Mouse (Mus musculus): ENCODE results near the gene Gstt4. TPM values are rescaled to one million over a fixed set of nuclear protein-coding genes. Genes with fewer than 3 reads are reported as not detected.

Gene Gstt4
- polyA plus RNA-seq, 1 experiment: not detected

GRCm38 (mm10) chr10:75855416-75855981 is 33.2 kb upstream of the Gstt4 start:
- TF ChIP-seq CTCF (IDR thresholded peaks at IDR 0.05; ENCODE audit: insufficient read depth, low read depth, low read length): no peak
- Histone ChIP-seq H3K27ac (ENCODE audit: insufficient read depth, low read depth, low read length) (no peak overlapping the region), H3K4me3 (ENCODE audit: insufficient read depth, low read depth, low read length) (no peak overlapping the region), H3K4me1 (ENCODE audit: control insufficient read depth, insufficient read depth, low read length) (peaks cover 13% of the 10 kb centered on the region)
- WGBS: 91% methylated on average over 15 of the region's 15 CpGs

- Histone ChIP-seq H3K4me3 (ENCODE audit: insufficient read depth, low read depth, low read length) (no peak overlapping the region), H3K27ac (ENCODE audit: insufficient read depth, low read depth, low read length) (no peak overlapping the region), H3K4me1 (ENCODE audit: control insufficient read depth, insufficient read depth, low read length) (peaks cover 13% of the 10 kb centered on the region)
- TF ChIP-seq POLR2A (IDR thresholded peaks at IDR 0.05; ENCODE audit: insufficient read depth, low read depth, low read length) (no peak), CTCF (IDR thresholded peaks at IDR 0.05; ENCODE audit: insufficient read depth, low read depth, low read length) (no peak)
- 64% methylated on average over 6 of the region's 6 CpGs for WGBS
Observed at GRCm38 (mm10) chr10:75854791-75855190, 32.4 kb upstream of the Gstt4 start.

- Histone ChIP-seq H3K27ac (ENCODE audit: insufficient read depth, low read depth, low read length) (no peak overlapping the region), H3K4me1 (ENCODE audit: control insufficient read depth, insufficient read depth, low read length) (peaks cover 10% of the 10 kb centered on the region), H3K4me3 (ENCODE audit: insufficient read depth, low read depth, low read length) (no peak overlapping the region)
- 52% methylated on average over 5 of the region's 5 CpGs for WGBS
- TF ChIP-seq POLR2A (IDR thresholded peaks at IDR 0.05; ENCODE audit: insufficient read depth, low read depth, low read length): no peak
Observed at GRCm38 (mm10) chr10:75854096-75854495, 31.8 kb upstream of the Gstt4 start.

- no peak overlapping the region for H3K4me3 ChIP-seq (ENCODE audit: insufficient read depth, low read depth, low read length)
- H3K4me1 ChIP-seq (ENCODE audit: control insufficient read depth, insufficient read depth, low read length): peaks cover 5% of the 10 kb centered on the region
- TF ChIP-seq CTCF (IDR thresholded peaks at IDR 0.05; ENCODE audit: insufficient read depth, low read depth, low read length): no peak
- no peak for TF ChIP-seq POLR2A (IDR thresholded peaks at IDR 0.05; ENCODE audit: insufficient read depth, low read depth, low read length)
- 14% methylated on average over 10 of the region's 10 CpGs for WGBS
- H3K27ac ChIP-seq (ENCODE audit: insufficient read depth, low read depth, low read length): no peak overlapping the region
Observed at GRCm38 (mm10) chr10:75853452-75853851, 31.1 kb upstream of the Gstt4 start.

- H3K4me3 ChIP-seq (ENCODE audit: insufficient read depth, low read depth, low read length): no peak overlapping the region
- peaks cover 1% of the 10 kb centered on the region for H3K4me1 ChIP-seq (ENCODE audit: control insufficient read depth, insufficient read depth, low read length)
- no peak overlapping the region for H3K27ac ChIP-seq (ENCODE audit: insufficient read depth, low read depth, low read length)
- WGBS: 95% methylated on average over 12 of the region's 12 CpGs
- TF ChIP-seq POLR2A (IDR thresholded peaks at IDR 0.05; ENCODE audit: insufficient read depth, low read depth, low read length) (no peak), CTCF (IDR thresholded peaks at IDR 0.05; ENCODE audit: insufficient read depth, low read depth, low read length) (no peak)
Observed at GRCm38 (mm10) chr10:75852539-75853125, 30.3 kb upstream of the Gstt4 start.

GRCm38 (mm10) chr10:75851681-75852080 is 29.3 kb upstream of the Gstt4 start:
- Histone ChIP-seq H3K4me1 (ENCODE audit: control insufficient read depth, insufficient read depth, low read length) (no peaks in the 10 kb centered on the region; the same call in 1 of the 2 replicates), H3K27ac (ENCODE audit: insufficient read depth, low read depth, low read length) (no peak overlapping the region), H3K4me3 (ENCODE audit: insufficient read depth, low read depth, low read length) (no peak overlapping the region)
- 74% methylated on average over 3 of the region's 3 CpGs for WGBS
- no peak for TF ChIP-seq POLR2A (IDR thresholded peaks at IDR 0.05; ENCODE audit: insufficient read depth, low read depth, low read length)
- no peak for TF ChIP-seq CTCF (IDR thresholded peaks at IDR 0.05; ENCODE audit: insufficient read depth, low read depth, low read length)

GRCm38 (mm10) chr10:75851076-75851475 is 28.7 kb upstream of the Gstt4 start:
- Histone ChIP-seq H3K27ac (ENCODE audit: insufficient read depth, low read depth, low read length) (no peak overlapping the region), H3K4me1 (ENCODE audit: control insufficient read depth, insufficient read depth, low read length) (no peaks in the 10 kb centered on the region; the same call in 1 of the 2 replicates), H3K4me3 (ENCODE audit: insufficient read depth, low read depth, low read length) (no peak overlapping the region)
- WGBS: 12% methylated on average over 6 of the region's 6 CpGs
- no peak for TF ChIP-seq CTCF (IDR thresholded peaks at IDR 0.05; ENCODE audit: insufficient read depth, low read depth, low read length)

GRCm38 (mm10) chr10:75848382-75848781 is 26.0 kb upstream of the Gstt4 start:
- Histone ChIP-seq H3K4me3 (ENCODE audit: insufficient read depth, low read depth, low read length) (no peak overlapping the region), H3K27ac (ENCODE audit: insufficient read depth, low read depth, low read length) (no peak overlapping the region), H3K4me1 (ENCODE audit: control insufficient read depth, insufficient read depth, low read length) (no peaks in the 10 kb centered on the region; the same call in 1 of the 2 replicates)
- 46% methylated on average over 3 of the region's 3 CpGs for WGBS
- TF ChIP-seq POLR2A (IDR thresholded peaks at IDR 0.05; ENCODE audit: insufficient read depth, low read depth, low read length): no peak
- no peak for TF ChIP-seq CTCF (IDR thresholded peaks at IDR 0.05; ENCODE audit: insufficient read depth, low read depth, low read length)

- TF ChIP-seq CTCF (IDR thresholded peaks at IDR 0.05; ENCODE audit: insufficient read depth, low read depth, low read length) (no peak), POLR2A (IDR thresholded peaks at IDR 0.05; ENCODE audit: insufficient read depth, low read depth, low read length) (no peak)
- WGBS: 85% methylated on average over 6 of the region's 6 CpGs
- H3K4me1 ChIP-seq (ENCODE audit: control insufficient read depth, insufficient read depth, low read length): no peaks in the 10 kb centered on the region
- no peak overlapping the region for H3K4me3 ChIP-seq (ENCODE audit: insufficient read depth, low read depth, low read length)
- H3K27ac ChIP-seq (ENCODE audit: insufficient read depth, low read depth, low read length): no peak overlapping the region
Observed at GRCm38 (mm10) chr10:75845306-75845930, 23.1 kb upstream of the Gstt4 start.
